Mouse (Mus musculus) ES-CJ7 (cell line): ENCODE results near the gene Pf4.
A peak's percentile ranks its signal among the peaks of the same experiment; 100 is the strongest.

Source experiments
- DNase-seq: peaks from one replicate; pipeline ENCODE4 v3.0.0; 2011; ENCODE audit warnings: low read depth, low spot score

Pf4 gene

DNA sequence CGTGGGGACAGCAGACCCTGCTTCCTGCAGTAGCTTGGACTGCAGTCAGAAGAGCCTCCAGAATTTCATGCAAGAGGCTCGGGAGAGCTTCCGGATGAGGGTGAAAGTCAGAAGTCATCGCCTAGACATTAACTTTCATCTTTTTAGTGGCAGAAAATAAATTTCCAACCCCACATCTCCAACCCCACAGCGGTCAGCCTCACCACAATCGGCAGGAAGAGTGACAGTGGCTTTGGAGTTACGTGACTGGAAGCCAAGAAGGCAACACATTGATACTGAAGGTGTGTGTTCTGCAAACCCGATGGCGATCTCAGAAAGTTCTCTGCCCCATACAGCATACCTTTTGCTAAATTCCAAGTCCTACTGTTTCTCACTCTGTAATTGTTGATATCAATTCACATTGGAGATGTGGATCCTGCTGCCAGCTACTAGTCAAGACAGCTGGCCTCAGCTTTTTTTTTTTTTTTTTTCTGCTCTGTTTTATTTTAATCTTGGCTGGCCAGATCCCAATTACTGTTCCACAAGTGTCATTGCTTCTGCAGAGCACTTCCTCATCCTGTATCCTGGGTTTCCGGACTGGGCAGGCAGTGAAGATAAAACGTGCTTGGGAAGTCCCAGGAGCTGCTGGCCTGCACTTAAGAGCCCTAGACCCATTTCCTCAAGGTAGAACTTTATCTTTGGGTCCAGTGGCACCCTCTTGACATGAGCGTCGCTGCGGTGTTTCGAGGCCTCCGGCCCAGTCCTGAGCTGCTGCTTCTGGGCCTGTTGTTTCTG lies at the start of gene Pf4:
Gene Pf4 (plus strand): TSS at position 556 of the 774 bp plus-strand sequence.
- no peak for DNase-seq

DNA sequence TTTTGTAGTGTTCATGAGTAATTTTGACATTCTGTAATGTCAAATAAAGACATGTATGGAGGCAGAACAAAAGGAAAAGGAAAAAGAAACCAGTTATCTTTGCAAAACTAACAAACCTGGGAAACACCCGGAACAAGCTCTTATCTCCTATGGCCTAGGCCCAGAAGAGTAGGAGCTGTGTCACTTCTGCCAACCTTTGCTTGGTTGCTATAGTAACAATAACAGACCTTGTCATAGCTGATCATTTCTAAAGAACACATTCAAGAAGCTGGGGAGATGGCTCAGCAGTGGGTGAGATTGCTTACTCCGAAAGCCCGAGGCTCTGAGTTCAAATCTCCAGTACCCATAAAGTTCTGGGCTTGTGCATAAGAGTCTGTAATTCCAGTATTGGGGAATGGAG lies 49.6 kb upstream of the Pf4 start:
- DNase-seq = no peak

DNA sequence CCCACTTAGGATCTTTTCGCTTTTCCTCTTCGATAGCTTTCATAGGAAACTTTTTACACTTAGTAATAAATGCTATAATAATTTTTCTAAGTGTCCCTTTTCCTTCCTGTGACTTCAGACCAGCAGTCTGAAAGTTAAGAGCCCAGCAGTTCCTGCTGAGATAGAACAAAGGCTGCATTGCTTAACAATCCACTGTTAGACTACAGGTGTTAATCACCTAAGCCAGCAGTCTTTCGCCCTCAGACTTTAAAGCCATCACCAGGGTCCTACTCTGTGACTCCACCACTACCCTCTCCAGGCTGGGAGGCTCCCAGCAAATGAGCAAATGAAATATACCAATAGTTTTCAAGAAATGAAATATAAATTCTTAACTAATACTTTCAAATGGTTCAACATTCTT lies 44.0 kb upstream of the Pf4 start:
- DNase-seq = no peak

DNA sequence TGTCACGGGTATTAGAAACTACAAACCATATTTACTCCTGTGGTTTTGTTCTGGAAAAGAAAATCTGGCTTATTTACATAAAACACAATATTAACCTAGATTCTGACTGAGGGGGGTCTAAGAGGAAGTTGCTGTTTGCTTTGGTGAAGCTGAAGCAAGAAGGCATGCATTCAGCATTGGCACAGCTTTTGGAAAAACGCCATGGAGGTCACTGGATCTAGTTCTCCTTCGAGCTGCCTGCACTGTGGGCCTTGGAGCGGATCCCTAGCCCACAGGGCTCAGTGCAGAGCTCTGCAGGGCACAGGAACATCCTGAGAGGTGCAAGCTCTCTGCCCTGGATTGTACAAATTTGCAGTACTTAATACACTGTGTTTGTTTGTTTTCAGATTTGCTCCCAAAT lies 40.8 kb upstream of the Pf4 start:
- DNase-seq = no peak

DNA sequence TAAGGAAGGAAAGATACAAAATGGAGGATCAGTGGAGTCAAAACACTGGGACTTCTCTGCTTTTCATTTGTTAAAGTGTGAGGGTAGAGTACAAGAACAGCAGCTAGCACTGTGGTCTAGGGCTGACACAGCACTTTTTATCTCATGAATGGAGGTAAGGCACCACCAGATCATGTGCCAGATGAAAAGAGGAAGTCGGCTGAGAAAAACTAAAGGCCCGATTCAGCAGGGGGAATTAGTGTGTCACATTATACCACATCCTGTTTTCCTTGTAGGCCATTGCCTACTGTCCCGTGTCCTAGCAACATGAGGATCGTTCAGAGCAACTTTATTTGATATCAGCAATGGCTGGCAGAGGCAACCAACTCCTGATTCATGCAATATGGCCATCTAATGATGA lies 30.2 kb upstream of the Pf4 start:
- no peak for DNase-seq

DNA sequence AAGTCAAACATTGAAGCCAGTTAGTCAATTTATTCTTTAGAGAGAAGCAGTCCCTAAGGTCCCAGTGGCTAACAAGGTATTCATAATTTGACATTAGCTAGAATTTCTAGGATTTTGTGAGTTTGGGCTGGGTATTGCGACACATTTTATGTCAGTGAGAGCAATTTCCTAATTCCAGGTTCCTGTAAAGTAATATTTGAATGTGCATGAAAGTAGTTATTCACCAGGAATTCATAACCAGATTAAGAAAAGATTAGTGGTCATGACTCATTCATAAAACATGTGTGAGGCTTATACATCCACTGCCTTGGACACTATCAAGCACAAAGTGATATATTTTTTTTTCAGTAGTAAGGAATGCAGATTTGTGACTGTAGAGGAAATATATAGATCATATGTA lies 18.3 kb upstream of the Pf4 start:
- no peak for DNase-seq

DNA sequence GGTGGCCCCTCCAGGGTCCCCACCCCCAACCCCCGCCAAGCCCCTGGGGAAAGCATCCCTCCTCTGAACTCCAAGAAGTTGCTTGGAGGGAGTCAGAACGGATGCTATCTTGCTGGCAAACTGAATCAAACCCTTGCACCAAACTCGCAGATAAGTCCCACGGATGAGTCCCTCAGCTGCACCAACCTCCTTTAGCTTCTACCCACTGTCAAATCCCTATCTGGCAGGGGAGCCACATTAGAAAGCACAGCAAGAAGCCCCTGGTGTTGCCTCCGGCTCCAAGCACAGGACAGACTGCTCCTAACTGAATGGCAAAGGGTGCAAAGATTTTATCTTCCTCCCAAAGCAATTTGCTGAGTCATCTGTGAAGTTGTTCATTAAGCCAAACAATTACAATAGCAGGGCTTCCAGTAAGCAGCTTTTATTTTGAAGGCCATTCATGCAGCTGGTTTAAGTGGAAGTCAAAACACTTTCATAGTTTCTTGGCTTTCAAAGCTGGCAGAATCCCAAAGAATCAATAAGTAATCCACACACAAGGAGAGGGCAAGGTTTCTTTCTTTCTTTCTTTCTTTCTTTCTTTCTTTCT lies 14.1 kb upstream of the Pf4 start:
- no peak for DNase-seq

DNA sequence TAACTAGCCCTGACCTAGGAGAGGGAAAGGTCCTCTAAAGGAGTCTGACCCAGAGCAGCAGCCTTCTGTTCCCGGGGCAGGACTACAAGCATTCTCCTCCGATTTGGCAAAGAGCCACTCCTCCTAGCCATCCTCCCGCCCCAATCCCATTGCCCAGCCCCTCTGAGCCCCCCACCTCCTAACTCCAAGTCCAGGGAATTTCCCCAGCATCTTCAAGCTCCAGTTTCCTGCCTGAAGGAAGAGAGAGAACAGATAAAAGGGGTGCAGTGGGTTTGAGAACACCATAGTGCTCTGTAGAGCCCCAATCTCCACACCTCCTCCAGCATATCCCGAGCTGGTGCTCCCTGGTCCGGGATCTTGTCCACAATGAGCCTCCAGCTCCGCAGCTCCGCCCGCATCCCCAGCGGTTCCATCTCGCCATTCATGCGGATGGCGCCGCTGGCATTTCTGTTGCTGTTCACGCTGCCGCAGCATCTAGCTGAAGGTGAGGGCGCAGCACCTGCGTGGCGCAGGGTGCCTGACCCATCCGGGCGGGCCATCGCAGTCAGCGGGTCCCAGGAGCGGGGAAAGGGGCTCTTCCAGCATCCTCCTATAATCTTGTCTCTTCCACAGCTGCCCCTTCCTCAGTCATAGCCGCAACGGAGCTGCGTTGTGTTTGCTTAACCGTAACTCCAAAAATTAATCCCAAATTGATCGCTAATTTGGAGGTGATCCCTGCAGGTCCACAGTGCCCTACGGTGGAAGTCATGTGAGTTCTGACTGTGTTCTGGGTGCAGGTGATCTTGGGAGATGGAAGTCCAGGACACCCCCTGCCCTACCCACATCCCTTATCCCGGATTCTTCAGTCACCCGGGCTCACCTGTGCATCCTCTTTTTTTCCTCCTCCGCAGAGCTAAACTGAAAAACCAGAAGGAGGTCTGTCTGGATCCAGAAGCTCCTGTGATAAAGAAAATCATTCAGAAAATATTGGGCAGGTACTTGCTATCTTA lies 12.9 kb upstream of the Pf4 start, which contains the start of gene Cxcl5:
Gene Cxcl5 (plus strand): TSS at position 284 of the 989 bp plus-strand sequence.
- peak; percentile 24 for DNase-seq

DNA sequence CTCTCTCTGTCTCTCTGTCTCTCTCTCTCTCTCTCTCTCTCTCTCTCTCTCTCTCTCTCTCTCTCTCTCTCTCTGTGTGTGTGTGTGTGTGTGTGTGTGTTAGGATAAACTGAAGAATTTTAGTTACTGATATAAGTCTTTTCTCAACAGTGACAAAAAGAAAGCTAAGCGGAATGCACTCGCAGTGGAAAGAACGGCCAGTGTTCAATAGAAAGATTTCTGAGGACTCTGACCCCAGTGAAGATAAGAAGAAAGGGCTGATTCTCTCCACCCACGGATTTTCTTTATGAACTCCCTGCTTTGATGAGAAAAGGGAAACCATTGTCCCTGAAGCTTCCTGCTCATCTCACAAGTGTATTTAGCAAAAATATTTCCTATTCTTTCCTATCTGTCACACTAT lies 11.9 kb upstream of the Pf4 start:
- DNase-seq = no peak

DNA sequence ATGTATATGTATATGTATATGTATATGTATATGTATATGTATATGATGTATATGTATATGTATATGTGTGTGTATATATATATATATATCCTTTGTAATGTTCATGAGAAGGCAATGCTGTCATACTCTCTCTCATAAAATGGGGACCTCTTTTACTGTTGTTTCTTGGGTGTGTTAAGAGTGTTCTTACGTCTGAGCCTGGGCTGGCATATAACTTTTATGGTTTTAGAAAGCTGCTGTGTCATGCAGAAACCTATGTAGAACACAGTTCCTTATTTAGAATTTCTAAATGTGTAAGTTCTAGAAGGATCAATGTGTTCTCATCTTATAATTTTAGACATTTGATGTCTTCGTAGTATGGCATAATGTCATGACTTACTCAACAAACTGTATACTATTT lies 11.4 kb upstream of the Pf4 start:
- DNase-seq = no peak

DNA sequence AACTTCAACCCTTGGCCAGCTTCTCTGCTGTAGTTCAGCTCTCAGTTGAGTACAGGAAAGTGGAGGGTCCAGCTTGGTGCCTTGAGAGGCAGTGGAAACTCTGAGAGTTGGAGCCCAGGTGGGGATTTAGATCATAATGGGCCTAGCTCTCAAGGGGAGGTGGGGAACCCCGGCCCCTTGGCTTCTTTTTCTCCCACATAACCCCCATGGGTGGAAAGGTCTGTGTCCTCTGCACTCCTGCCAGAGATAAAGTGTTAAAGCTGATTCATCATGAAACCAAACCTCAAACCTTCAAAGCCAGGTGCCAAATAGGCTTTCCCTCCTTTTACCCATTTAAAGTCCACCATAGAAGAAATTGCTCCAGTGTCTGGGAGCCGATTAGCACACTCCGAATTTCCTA lies 10.4 kb upstream of the Pf4 start:
- DNase-seq = no peak

DNA sequence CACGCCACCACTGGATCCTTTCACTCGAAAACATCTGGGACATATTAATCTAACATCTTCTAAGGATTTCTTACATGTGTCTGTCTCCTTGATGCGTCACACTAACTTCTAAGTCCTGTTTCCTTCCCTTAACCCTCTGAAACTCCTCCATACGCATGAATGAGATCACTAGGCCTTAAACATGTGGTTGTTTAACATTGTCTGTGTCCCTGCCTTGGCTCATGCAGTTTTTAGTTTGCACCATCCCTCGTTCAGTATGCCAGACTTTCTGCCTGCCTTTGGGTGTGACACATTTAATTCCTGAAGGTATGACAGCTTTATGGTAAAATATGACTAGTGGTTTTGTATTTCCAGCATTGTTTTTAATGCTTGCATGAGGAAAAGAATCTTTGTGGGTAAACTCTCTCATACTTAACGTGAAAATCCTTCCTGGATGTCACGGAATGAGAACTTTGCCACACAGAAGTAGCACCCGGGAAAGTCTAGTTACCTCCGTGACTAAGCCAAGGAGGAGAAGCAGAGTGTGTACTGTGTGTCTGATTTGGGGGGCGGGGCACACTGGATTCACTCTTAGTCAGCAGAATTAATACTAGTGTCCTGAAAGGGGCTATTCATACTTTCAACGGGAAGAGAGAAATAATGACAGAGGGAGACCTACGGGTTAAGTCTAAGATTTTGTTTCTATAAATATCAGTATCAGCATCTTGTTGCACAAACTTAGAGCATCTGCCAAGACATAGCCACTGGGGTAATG lies 8.1 kb upstream of the Pf4 start:
- no peak for DNase-seq

DNA sequence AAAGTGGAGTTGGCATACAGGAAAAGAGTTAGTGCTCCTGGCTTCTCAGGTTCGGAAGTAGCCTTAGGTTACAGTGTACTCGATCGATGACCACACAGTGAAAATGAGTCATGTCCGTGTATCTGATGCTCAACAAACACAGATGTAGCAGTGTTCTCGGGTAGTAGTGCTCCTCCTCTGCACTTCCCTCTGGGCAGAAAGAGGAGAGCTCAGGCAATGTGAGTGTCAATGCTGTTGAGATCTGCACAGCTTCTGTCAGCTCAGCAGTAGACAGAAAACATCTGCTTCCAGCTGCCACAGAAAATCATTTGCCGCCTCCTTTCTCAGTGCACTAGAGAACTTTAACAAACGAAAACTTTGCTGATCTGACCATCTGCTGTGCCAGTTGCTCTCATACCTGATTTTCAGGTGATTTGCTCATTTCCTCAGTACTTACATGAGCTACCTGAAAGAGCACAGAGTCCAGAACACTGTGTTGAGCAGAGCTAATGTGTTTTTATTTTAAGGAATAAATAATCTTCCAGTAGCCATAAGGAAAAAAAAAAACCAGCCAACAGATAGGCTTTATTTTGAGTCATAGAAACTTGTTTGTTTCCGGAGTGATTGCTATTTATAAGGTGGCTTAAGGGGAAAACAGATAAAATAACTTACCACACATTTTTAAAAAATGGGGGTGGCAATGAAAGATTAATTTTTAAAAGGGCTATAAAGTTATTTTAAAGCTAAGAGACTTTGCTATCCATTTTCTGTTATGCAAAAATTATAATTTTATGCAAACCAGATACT lies 6.2 kb upstream of the Pf4 start:
- no peak for DNase-seq

DNA sequence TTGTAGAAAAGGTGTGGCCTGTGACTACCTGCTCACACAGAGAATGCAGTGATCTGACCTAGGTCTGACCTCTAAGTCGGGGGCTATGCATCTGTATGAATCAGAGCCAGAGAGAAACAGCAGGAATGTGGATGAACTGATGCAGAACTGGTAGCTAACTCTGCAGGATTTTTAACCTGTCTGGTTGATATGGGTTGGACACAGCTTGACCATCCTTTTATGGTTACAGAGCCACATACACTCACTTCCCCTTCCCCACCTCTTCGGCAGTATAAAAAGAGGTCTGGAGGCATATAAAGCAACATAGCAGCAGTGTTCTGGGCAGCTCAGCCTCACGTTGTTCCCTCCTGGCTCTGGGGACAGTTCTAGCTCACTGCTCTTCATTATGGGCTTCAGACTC lies 4.0 kb upstream of the Pf4 start, which contains the start of gene Ppbp:
Gene Ppbp (plus strand): TSS at position 301 of the 400 bp plus-strand sequence.
- DNase-seq = no peak

DNA sequence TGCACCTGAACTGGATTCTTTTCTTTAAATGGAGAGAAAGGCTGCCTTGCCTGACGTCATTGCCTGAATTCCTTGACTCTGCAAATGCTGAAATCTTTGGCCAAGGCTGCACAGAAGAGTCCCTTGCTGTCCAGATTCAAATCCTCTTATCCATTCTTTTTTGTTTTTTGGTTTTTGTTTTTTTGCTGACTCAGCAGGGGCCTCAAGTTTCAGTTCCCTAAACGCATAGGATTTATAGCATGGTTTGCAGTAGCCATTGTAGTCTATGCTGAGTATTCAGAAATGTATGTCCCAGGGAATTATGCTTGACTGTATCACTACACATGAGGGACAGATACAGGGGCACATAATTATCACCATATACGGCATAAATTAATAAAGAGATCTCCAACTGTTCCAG lies 866 bp upstream of the Pf4 start:
- DNase-seq = no peak

DNA sequence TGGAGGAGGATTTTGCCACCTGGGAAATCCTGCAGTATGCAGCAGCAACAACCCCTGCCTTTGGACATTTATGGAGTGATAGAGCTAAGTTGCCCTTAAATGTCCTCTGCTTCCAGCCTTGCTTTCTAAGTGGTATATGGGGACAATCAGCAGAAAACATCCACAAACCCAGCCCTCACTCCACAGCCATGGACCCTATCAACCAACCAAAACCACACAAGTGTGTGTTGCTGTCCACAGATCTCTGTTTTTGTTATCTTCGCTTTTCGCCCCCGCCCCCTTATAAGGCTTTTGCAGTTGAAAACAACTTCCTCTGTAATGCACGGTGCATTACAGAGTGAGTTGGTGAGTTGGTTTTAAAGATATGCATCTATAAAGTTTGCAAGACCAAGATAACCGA lies 3.3 kb downstream of the Pf4 start:
- DNase-seq = no peak

DNA sequence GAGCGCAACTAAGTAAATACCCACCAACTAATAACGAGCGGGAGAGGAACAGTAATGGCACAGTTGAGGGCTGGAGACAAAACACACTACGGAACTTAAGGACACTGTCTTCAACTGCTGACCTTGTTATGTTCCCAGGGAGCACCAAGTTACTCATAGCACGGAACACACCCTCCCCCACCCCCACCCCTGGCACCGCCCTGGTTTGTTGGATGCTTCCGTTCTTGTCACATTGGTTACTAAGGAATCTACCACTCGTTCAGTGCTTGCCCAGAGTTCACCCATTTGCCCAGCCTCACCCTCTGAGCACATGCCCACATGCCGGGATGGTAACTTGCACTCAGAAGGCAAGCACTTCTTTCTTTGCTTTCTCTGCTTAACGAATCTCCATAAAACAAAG lies 5.4 kb downstream of the Pf4 start:
- peak; percentile 48 for DNase-seq

DNA sequence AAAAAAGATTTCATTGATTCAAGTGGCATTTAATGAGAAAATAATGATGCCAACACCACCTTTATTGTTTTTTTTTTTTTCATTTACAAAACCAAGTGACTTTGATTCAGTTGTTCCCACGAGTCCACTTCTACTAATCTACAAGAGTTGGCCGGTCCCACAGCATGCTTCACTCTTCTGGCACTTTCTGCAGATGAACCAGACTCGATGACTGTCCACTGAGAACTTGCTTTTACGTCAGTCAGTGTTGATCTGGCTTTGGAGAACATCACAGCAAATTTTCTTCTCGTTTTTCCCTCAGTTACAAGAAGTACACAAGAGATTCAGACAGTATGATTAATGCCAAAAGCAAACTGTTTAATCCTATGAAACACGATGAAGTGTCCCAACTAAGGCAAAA lies 6.6 kb downstream of the Pf4 start:
- DNase-seq = no peak

DNA sequence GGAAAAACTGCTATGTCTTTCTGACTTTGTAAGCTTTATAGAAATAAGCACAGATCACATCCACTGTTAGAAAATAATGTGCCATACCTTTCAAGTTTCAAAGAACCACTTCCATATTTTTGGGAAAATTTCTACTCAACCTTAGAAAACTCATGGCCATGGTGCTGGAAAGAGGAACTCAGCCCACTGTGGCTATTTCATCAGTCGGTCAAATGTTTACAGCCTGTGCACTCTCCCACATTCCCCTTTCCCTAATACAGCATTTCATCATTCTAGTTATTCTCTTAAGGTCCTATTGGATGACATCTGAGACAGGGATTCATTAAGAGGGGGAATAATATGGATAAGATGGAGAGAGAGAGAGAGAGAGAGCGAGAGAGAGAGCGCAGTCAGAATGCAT lies 11.5 kb downstream of the Pf4 start:
- DNase-seq = no peak

DNA sequence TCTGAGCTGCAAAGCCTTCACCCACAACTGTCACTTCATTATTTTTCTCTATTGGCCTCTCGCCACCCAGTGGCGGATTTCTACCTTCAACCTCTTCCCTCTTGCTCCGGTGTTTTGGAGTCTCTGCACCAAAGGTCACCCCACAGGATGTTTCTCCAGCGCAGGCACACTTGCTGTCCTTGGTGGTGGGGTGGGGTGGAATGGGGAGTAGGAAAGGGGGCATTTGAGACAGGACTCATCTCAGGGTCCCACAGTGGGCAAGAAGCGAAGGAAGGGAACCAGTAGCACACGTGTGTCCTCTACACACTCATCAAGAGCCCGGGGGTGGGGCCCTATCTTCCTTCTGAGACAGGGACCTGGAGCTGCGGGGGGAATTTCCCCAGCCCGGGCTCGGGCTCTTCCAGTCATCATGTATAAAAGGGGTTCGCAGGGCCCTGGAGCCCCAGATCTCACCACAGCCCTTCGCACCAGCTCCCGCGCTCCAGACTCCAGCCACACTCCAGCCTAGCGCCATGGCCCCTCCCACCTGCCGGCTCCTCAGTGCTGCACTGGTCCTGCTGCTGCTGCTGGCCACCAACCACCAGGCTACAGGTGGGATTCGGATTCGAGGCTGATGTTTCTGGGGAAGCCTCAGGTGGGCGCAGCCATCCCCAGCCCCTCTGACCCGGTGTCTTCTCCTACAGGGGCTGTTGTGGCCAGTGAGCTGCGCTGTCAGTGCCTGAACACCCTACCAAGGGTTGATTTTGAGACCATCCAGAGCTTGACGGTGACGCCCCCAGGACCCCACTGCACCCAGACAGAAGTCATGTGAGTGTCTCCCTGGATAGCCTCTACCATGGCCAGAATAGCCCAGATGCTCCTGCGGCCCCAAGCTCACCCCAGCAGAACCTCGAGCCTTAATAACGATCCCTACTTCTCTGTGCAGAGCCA lies 13.7 kb downstream of the Pf4 start, which contains the start of gene Cxcl3:
Gene Cxcl3 (plus strand): TSS at position 445 of the 930 bp plus-strand sequence.
- DNase-seq = peak; percentile 54
